Mouse (Mus musculus): ENCODE results near the gene Adgrg1.

Gene Adgrg1

DNA sequence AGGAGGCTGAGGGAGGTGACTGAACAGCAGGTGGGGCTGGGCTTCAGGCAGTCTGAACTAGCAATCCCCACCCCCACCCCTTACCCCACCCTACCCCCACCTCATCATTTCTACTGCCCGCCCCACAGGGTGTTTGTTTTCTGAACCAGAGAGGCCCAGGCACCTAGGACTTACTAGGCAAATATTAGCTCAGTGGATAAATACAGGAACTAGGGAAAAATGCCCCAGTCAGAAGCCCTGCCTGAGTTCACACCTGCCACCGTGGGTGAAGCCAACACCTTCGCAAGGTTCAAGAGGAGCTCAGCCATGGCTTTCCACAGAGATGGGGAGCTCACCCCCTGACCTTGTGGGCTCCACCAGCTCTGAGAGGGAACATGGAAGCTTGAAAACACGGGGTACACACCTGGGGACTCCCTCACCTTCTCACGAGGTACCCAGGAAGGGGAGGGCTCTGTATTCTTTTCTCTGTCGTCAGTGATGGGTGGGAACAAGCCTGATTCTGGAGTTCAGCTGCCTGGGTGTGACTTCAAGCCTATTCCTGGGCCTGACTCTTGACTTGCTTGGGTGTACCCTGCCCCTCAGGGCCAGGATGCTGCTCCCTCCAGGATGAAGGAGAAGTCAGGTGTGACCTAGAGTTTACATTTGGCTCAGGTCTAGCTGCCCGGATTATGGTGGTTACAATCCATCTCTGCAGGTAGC, at the start of gene Adgrg1:
Adgrg1 (plus strand) TSS at position 285 of the 699 bp plus-strand sequence.
- in situ Hi-C loops (cut with MboI, MseI) = no loop called here

GRCm38 (mm10) chr8:94928227-94928626, 46.3 kb upstream of the Adgrg1 start:
- in situ Hi-C loops (cut with MboI, MseI) = no loop called here

DNA sequence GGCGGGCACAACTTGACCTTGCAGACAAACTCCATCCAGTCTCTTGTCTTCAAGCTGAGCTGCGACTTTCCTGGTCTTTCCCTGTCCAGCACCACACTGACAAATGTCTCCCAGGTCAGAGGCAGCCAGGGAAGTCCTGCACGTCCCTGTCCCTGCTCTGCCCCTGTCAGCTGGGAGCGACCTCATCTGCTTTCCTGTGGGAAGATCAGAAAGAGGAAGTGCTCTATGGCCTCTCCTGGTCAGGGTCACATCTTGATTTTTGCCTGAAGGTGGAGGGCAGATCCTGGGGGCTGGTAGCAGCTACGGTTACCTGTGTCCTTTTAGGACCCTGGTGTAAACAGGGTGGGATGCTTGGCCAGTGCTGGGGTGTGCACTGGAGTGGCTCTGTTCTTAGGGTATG, 40.6 kb upstream of the Adgrg1 start:
- in situ Hi-C loops (cut with MboI, MseI) = no loop called here

DNA sequence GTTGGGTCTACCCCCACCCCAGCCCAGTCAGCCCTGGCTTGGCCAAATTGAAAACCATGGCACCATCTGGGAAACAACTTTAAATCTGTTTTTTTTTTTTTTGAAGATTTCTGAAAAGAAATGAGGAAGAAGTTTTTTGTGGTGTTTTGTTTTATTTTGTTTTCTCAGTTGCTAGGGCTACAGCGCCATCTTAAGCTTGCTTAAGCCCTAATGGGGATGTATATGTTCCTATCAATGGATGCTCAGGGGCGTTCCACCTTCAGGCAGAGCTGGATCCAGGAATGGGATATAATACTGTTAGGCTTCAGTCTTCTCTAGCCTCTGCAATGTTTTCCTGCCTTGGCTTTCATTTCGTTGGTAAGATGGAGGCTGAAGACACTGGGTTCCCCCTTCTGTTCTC, 39.4 kb upstream of the Adgrg1 start:
- in situ Hi-C loops (cut with MboI, MseI) = no loop called here

- in situ Hi-C loops (cut with MboI, MseI) = loop anchor here (10.0 kb wide), 1 partner anchor 52 kb away; no protein-coding TSS in a partner anchor
Measured at GRCm38 (mm10) chr8:94942566-94942965, 32.0 kb upstream of the Adgrg1 start.

- in situ Hi-C loops (cut with MboI, MseI) = loop anchor here (10.0 kb wide), 1 partner anchor 50 kb away; no protein-coding TSS in a partner anchor
Measured at GRCm38 (mm10) chr8:94945185-94945584, 29.4 kb upstream of the Adgrg1 start.

DNA sequence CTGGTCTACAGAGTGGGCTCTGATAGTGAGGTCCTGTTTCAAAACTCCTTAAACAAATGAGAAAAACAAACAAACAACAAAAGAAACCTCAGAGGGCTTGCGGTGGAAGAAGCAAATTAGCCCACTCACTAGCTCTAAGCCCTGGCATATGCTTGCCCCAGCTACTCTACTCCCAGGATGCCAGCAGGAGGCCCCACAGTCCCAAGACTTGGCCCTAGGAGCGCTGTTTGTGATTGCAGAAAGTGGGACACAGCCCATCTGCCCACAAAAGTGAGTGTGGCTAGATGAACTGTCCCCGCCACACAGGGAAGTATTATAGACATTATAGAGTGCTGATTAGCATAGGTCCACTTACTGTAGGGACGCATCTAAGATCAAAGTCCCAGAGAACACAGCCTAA, 26.1 kb upstream of the Adgrg1 start:
- in situ Hi-C loops (cut with MboI, MseI) = loop anchor here (10.0 kb wide), 1 partner anchor 46 kb away; no protein-coding TSS in a partner anchor

DNA sequence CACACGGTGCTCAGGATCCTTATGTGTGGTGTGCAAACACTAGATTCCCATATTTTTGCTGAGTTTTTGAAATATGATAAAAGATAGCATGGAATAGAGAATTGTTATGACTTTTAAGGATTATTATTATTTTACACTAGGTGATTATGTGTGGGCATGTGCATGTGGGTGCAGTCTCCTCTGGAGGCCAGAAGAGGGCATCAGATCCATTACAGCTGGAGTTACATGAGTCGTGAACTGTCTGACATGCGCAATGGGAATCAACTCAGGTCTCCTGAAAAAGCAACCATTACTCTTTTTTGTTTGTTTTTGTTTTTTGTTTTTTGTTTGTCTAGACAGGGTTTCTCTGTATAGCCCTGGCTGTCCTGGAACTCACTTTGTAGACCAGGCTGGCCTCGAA, 25.5 kb upstream of the Adgrg1 start:
- in situ Hi-C loops (cut with MboI, MseI) = loop anchor here (10.0 kb wide), 1 partner anchor 46 kb away; no protein-coding TSS in a partner anchor

GRCm38 (mm10) chr8:94950046-94950445, 24.5 kb upstream of the Adgrg1 start:
- in situ Hi-C loops (cut with MboI, MseI) = no loop called here

- in situ Hi-C loops (cut with MboI, MseI) = no loop called here
Measured at GRCm38 (mm10) chr8:94950458-94950857, 24.1 kb upstream of the Adgrg1 start.

DNA sequence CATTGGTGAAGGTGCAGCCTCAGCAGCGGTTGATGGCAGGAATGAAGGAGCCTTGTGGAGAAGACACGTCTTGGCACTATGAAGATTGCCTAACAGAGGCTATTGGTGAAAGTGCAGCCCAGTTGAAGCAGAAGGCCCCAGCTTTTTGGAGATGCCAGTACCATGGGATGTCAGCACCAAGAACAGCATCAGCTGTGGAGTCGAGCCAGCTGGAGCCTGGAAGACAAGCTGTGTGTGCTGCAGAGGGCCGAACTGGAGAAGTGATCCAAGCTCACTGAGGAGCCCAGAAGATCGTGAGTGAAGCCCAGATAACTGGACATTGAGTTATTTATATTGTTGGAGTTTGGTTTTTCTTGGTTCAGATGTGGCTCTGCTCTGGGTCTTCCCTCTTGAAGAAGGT, 22.5 kb upstream of the Adgrg1 start:
- in situ Hi-C loops (cut with MboI, MseI) = no loop called here

GRCm38 (mm10) chr8:94953624-94954367, 20.8 kb upstream of the Adgrg1 start:
- in situ Hi-C loops (cut with MboI, MseI) = no loop called here

GRCm38 (mm10) chr8:94954368-94954737, 20.2 kb upstream of the Adgrg1 start:
- in situ Hi-C loops (cut with MboI, MseI) = no loop called here

DNA sequence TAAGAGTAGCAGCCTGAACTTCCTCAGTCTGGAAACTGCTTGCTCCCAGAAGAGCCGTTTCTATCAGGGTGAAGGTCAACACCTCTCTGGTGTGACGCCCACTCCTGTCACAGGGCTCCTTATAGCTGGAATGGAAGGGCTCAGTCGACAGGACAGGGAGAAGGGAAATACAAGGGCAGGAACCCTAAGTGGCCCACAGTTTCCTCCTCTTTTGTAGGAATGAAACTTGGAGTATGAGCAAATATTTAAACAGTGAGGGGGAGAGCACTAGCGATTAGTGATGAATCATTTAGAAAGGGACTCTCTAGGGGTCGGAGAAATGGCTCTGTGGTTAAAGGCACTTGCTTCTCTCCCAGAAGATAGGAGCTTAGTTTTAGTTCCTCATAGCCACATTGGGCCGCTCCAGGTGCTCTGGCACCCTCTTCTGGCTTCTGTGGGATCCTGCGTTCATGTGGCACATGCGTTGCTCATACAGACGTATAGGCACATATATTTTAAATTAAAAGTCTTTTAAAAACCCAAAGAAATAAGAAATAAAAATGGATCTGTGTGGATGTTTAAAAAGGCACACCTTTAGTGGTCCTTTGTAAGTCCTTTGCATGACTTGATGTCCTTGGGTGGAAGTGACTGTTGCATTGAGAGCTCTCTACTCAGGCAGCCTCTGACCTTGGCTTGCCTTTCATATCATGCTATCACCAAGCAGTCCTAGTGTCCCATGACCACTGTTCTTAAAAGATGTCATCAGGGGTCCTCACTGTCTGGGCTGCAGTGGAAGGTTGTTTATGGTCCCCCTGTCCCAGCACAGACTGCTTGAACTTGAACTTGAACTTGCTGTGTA, 19.4 kb upstream of the Adgrg1 start:
- in situ Hi-C loops (cut with MboI, MseI) = no loop called here

GRCm38 (mm10) chr8:94956078-94956574, 18.4 kb upstream of the Adgrg1 start:
- in situ Hi-C loops (cut with MboI, MseI) = no loop called here

- in situ Hi-C loops (cut with MboI, MseI) = loop anchor here (5.0 kb wide), 1 partner anchor 35 kb away; no protein-coding TSS in a partner anchor
Measured at GRCm38 (mm10) chr8:94962201-94962600, 12.3 kb upstream of the Adgrg1 start.

DNA sequence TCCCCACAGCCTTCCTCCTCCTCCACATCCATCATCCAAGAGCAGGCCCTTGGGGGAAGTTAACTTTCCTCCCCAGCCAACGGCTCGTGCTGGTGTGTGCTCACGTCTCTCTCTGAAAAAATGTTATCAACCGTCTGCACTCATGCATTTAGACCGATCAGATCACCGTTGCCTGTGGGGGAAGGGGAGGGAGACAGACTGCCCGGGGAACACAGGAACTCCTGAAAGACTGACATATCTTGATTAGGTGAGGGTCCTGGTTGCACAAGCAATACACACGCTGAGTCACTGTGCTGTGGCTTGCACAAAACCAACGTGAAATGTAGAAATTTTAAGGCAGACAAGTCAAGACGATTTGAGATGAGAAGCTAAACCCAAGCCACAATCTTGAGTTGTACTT, 9.7 kb upstream of the Adgrg1 start:
- in situ Hi-C loops (cut with MboI, MseI) = loop anchor here (5.0 kb wide), 1 partner anchor 32 kb away; no protein-coding TSS in a partner anchor

GRCm38 (mm10) chr8:94966578-94966977, 8.0 kb upstream of the Adgrg1 start:
- in situ Hi-C loops (cut with MboI, MseI) = no loop called here

- in situ Hi-C loops (cut with MboI, MseI) = no loop called here
Measured at GRCm38 (mm10) chr8:94967071-94967470, 7.5 kb upstream of the Adgrg1 start.

DNA sequence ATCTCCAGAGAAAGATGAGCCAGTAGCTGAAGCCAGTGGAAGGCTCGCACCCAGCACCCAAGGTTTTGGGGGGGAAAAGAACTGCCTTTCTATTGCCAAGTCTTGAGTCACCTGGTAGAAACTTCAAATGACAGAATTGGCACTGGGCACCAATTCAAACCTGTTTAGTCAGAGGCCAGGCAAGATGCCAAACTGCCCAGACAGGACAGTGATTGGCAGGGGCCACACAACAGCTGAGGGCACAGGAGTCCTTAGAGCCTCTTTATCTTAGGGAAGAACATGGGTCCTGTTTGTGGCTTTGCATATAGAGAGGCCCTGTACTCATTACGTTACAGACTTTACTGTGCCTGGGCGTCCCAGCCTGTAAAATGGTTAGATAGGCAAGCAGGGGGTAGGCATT, 7.0 kb upstream of the Adgrg1 start:
- in situ Hi-C loops (cut with MboI, MseI) = no loop called here

GRCm38 (mm10) chr8:94973270-94973669, 1.3 kb upstream of the Adgrg1 start:
- in situ Hi-C loops (cut with MboI, MseI) = no loop called here

GRCm38 (mm10) chr8:94973786-94974185, 765 bp upstream of the Adgrg1 start:
- in situ Hi-C loops (cut with MboI, MseI) = no loop called here

Measured in T-helper 1 cell (primary cell).